Mouse (Mus musculus) forebrain, embryonic 16.5 days (tissue): ENCODE data around the gene Agbl2. TPM values are rescaled to one million over a fixed set of nuclear protein-coding genes. Genes with fewer than 3 reads are reported as not detected.

ENCODE experiments used
- ATAC-seq: fragments of 200-750 bp; cut with Nextera tagmentation; 2 replicates; pipeline ENCODE4 v1.8.0; 2017; ENCODE audit warnings: mild to moderate bottlenecking, moderate library complexity
- H3K27ac ChIP-seq: fragments of 300-500 bp; sonication (generic); 2 replicates; pipeline ENCODE4 v1.5.1; 2014; ENCODE audit warnings: low read length, control low read depth
- H3K27me3 ChIP-seq: fragments of 300-500 bp; sonication (generic); replicated peaks from 2 replicates; pipeline ENCODE4 v1.6.1; 2014; ENCODE audit warnings: low read length; ENCODE audit not compliant: control insufficient read depth, insufficient read depth
- H3K36me3 ChIP-seq: fragments of 300-500 bp; sonication (generic); 2 replicates; pipeline ENCODE4 v1.6.1; 2014; ENCODE audit not compliant: control insufficient read depth, insufficient read depth
- H3K4me1 ChIP-seq: fragments of 300-500 bp; sonication (generic); replicated peaks from 2 replicates; pipeline ENCODE4 v1.6.1; 2014; ENCODE audit warnings: low read length; ENCODE audit not compliant: control insufficient read depth, insufficient read depth
- H3K4me2 ChIP-seq: fragments of 300-500 bp; sonication (generic); 2 replicates; pipeline ENCODE4 v1.6.1; 2014; ENCODE audit warnings: mild to moderate bottlenecking, low read length, control low read depth
- H3K4me3 ChIP-seq: fragments of 300-500 bp; sonication (generic); replicated peaks from 2 replicates; pipeline ENCODE4 v1.5.1; 2014; ENCODE audit warnings: mild to moderate bottlenecking, low read length, control low read depth
- H3K9ac ChIP-seq: fragments of 300-500 bp; sonication (generic); replicated peaks from 2 replicates; pipeline ENCODE4 v1.6.1; 2014; ENCODE audit warnings: low read depth, low read length, control low read depth
- H3K9me3 ChIP-seq: fragments of 300-500 bp; sonication (generic); 2 replicates; pipeline ENCODE4 v1.6.1; 2016; ENCODE audit warnings: low read length; ENCODE audit not compliant: control insufficient read depth
- WGBS: fragments of 180-500 bp; shearing (Covaris S2); extraction: QIAGEN DNeasy Blood & Tissue Kit; methylation state at CpG from one replicate; pipeline ENCODE4 v1.1.7; 2014; 5-methylcytosine and 5-hydroxymethylcytosine counted together
- polyA plus RNA-seq: library from polyadenylated mRNA; unstranded; fragments of >200 nt; fragmentation: Nextera tagmentation; extraction: Ambion mirVana; gene quantifications from 2 replicates; pipeline ENCODE4 v1.2.1, GENCODE M21; 2015

The Agbl2 gene
- polyA plus RNA-seq, 1 experiment from 2014 or later, result 0.42 TPM

DNA sequence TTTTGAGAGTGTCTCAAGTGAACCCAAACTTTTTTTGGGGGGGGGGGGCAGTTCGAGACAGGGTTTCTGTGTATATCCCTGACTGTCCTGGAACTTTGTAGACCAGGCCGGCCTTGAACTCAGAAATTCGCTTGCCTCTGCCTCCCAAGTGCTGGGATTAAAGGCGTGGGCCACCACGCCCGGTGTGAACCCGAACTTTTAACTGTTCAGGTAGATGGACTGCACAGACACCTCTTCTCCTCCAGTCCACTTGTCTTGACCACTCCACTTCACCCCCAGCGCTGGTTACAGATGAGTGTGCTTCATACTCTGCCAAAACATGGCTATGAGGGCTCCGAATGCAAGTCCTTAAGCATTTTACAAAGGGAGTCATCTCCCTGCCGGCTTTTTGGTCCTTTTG is 35.4 kb upstream of the Agbl2 start:
- H3K27me3 ChIP-seq, result no peaks in the 10 kb centered on the region
- no peak for ATAC-seq
- no peak overlapping the region for H3K9ac ChIP-seq
- 90% methylated on average over 10 of the region's 10 CpGs for WGBS
- peaks cover 23% of the 10 kb centered on the region for H3K4me1 ChIP-seq
- H3K36me3 ChIP-seq, result peaks cover 8% of the 10 kb centered on the region
- no peak overlapping the region for H3K27ac ChIP-seq
- no peaks in the 10 kb centered on the region for H3K9me3 ChIP-seq
- H3K4me3 ChIP-seq, result no peak overlapping the region; the same call in none of the 2 replicates
- peak overlapping the region; percentile 50 for H3K4me2 ChIP-seq

DNA sequence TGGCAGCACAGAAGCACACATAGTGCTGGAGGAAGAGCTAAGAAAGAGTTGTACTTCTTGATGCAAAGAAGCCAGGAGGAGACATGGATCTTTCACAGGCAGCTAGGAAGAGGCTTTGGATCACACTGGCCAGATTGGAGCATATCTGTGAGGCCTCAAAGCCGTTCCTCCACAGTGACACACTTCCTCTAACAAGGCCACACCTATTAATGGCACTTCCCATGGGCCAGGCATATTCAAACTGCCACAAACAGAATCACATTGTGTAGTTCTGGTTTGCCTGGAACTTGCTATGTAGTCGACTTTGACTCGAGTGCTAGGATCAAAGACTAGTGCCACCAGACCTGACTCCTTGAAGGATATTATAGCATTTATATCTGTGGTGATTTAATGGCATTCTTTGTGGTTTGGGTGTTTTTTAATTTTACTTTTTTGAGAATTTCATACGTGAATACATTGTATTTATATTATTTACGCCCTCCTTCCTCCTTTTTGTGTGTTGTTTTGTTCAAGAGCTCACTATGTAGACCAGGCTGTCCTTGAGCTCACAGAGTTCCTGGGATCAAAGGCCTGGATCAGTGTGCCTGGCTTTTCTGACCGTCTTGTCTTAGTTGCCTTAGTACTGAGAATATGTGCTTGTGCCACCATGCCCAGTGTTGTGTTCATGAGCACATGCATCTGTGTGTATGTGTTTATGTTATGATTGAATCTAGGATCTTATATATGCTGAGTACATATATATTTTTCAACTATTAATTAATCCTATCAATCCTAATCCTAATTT is 32.7 kb upstream of the Agbl2 start:
- Histone ChIP-seq H3K4me1 (peaks cover 23% of the 10 kb centered on the region), H3K27ac (no peak overlapping the region), H3K9ac (no peak overlapping the region), H3K4me3 (no peak overlapping the region), H3K9me3 (no peaks in the 10 kb centered on the region), H3K36me3 (peaks cover 29% of the 10 kb centered on the region), H3K4me2 (no peak overlapping the region), H3K27me3 (no peaks in the 10 kb centered on the region)
- WGBS, result 73% methylated on average over 6 of the region's 6 CpGs
- no peak for ATAC-seq

DNA sequence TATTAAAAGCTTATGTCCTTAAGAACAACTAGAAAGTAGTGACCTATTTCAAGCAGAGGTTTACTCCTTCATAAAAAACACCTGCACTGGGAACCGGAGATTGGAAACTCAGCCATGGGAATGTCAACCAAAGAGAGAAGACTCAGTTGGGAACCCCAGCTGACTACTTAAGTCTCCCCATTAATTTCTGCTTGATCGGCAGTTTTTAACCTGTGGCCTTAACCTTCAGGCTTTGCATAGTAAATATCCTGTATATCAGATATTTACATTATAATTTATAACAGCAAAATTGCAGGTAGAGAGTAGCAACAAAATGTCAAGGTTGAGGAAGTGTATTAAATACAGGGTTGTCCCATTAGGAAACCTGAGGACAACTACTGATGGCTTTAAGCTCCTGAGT is 29.0 kb upstream of the Agbl2 start:
- Histone ChIP-seq H3K36me3 (peaks cover 53% of the 10 kb centered on the region), H3K27me3 (no peaks in the 10 kb centered on the region), H3K4me3 (no peak overlapping the region), H3K4me2 (no peak overlapping the region), H3K9me3 (no peaks in the 10 kb centered on the region), H3K27ac (no peak overlapping the region), H3K9ac (no peak overlapping the region), H3K4me1 (peaks cover 13% of the 10 kb centered on the region)
- no peak for ATAC-seq
- WGBS, result 93% methylated on average over 2 of the region's 2 CpGs

DNA sequence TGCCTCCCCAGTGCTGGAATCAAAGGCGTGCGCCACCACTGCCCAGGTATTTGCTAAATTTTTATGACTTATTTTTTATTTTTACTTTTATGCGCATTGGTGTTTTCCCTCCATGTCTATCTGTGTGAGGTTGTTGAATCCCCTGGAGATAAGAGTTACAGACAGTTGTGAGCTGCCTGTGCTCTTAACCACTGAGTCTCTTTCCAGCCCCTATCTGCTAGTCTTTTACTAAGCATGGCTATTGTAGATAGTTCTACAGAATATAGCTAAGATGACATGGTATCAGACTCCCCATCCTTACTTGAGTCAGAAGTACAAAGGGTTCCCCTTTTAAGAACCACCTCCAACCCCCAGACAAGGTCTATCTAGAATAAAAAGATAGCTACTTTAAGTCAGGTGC is 28.3 kb upstream of the Agbl2 start:
- Histone ChIP-seq H3K27me3 (no peaks in the 10 kb centered on the region), H3K9ac (no peak overlapping the region), H3K4me3 (no peak overlapping the region), H3K36me3 (peaks cover 55% of the 10 kb centered on the region), H3K27ac (no peak overlapping the region), H3K9me3 (no peaks in the 10 kb centered on the region), H3K4me2 (no peak overlapping the region), H3K4me1 (peaks cover 7% of the 10 kb centered on the region; the same call in 1 of the 2 replicates)
- no peak for ATAC-seq
- 95% methylated on average over 3 of the region's 3 CpGs for WGBS

DNA sequence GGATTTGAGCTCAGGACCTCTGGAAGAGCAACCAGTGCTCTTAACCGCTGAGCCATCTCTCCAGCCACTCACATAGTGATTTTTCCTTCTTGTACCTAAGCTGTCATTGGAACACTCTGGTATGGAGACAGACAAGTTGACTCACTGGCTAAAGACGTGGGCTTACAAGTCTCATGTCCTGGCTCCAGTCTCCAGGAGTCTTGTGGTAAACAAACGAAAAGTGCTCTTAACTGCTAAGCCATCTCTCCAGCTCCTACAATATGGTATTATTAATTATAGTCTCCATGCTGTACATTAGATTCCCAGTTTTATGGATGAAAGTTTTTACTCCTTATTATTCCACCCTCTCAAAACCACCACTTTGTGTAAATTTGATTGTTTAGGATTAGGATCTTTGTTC is 17.4 kb upstream of the Agbl2 start:
- Histone ChIP-seq H3K4me2 (no peak overlapping the region), H3K9me3 (no peaks in the 10 kb centered on the region), H3K4me1 (no peaks in the 10 kb centered on the region), H3K9ac (no peak overlapping the region), H3K27me3 (no peaks in the 10 kb centered on the region), H3K4me3 (no peak overlapping the region), H3K36me3 (peaks cover 63% of the 10 kb centered on the region), H3K27ac (no peak overlapping the region)
- no peak for ATAC-seq
- WGBS, result 92% methylated on average over 3 of the region's 3 CpGs

DNA sequence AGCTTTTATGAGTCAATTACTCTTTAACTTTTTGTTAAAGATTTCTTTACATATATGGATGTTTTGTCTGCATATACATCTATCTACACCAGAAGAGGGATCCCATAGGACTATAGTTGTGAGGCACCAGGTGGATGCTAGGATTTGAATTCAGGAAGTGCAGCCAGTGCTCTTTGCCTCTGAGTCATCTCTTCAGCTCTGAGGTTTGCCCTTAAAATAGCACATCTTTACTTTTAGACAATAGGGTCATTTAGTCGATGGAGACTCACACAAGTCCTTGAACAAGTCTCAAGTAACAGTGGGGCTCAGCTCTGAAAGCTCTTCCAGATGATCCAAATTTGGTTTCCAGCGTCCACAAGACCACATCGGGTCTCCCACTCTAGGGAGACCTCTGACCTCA is 1.2 kb upstream of the Agbl2 start:
- no peak for ATAC-seq
- Histone ChIP-seq H3K27ac (no peak overlapping the region), H3K4me1 (peaks cover 9% of the 10 kb centered on the region; the same call in 1 of the 2 replicates), H3K9me3 (no peaks in the 10 kb centered on the region), H3K4me2 (no peak overlapping the region), H3K9ac (no peak overlapping the region), H3K4me3 (no peak overlapping the region), H3K36me3 (peaks cover 17% of the 10 kb centered on the region), H3K27me3 (no peaks in the 10 kb centered on the region)
- 58% methylated on average over 3 of the region's 3 CpGs for WGBS

DNA sequence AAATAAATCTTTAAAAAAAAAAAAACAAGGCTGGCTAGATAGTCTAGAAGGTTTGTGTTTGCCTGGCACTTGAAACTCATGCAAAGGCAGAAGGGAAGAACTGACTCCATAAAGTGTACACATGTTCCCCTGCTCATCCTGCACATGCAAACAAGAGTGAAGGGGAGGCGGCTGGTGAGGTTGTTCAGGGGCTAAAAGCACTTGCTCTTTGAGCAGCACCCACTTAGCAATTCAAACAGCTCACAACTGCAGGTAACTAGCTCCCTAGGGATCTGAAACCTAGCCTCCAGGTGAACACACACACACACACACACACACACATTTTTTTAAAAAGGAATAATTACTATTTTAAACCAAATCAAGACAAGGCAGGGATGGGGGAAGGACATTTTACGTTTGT is 589 bp upstream of the Agbl2 start:
- no peak overlapping the region for H3K4me3 ChIP-seq
- H3K4me2 ChIP-seq, result no peak overlapping the region
- peaks cover 17% of the 10 kb centered on the region for H3K36me3 ChIP-seq
- H3K27ac ChIP-seq, result no peak overlapping the region
- no peaks in the 10 kb centered on the region for H3K9me3 ChIP-seq
- H3K4me1 ChIP-seq, result peaks cover 9% of the 10 kb centered on the region; the same call in 1 of the 2 replicates
- no peak overlapping the region for H3K9ac ChIP-seq
- H3K27me3 ChIP-seq, result no peaks in the 10 kb centered on the region
- WGBS, result 54% methylated on average over 2 of the region's 2 CpGs
- no peak for ATAC-seq

DNA sequence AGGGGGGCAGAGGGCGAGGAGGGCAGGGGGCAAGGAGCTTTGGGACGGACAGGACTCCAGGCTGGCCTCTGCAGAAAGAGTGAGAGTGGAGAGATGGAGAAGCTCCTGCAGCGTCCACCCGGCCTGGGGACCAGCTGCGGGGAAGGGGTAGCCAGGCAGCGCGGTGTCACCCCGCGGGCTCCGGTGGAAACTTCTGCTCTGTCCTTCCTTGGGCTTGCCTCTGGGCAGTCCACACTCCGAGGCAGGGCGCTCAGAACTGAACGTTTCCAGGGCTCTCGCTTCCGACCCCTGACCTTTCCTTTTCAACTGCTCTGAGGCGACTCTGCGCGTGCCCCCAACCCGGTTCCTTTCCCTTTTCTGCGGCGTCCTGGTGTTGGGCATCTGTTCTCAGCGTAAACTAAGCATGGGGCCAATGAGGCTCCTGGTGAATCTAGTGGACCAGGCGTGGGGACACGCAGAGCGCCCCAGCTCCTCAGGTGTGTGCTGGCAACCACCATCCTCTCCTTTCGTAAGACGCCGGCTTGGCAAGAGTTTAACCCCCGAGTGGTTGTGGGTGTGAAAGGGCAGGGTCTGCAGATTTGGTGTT is 467 bp downstream of the Agbl2 start:
- peak overlapping the region; percentile 52 for H3K4me2 ChIP-seq
- H3K36me3 ChIP-seq, result peaks cover 13% of the 10 kb centered on the region
- H3K9me3 ChIP-seq, result no peaks in the 10 kb centered on the region
- H3K9ac ChIP-seq, result peak overlapping the region; percentile 38
- H3K27ac ChIP-seq, result no peak overlapping the region
- H3K4me1 ChIP-seq, result peaks cover 9% of the 10 kb centered on the region; the same call in 1 of the 2 replicates
- 3% methylated on average over 28 of the region's 29 CpGs for WGBS
- H3K27me3 ChIP-seq, result no peaks in the 10 kb centered on the region
- peak overlapping the region; percentile 29 for H3K4me3 ChIP-seq
- peak; percentile 61 for ATAC-seq

DNA sequence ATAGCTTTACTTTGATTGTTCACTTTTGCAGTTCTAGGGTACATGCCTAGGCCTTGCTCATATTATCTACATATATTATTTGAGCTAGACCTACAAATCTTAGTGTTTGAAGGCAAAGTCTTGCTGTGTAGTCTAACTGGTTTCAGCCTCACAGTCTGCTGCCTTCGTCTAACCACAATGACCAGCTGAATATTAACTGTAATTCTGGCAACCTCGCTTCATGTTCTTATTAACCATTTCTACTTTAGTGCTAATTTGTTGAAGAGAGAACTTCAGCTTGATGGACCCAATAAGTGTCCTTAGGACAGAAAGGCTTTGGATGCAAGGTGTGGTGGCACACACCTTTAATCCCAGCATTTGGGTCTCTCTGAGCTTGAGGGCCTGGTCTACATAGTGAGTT is 5.6 kb downstream of the Agbl2 start:
- Histone ChIP-seq H3K36me3 (no peaks in the 10 kb centered on the region), H3K4me3 (no peak overlapping the region), H3K4me2 (no peak overlapping the region), H3K27ac (no peak overlapping the region), H3K9ac (no peak overlapping the region), H3K9me3 (no peaks in the 10 kb centered on the region), H3K4me1 (peaks cover 3% of the 10 kb centered on the region; the same call in 1 of the 2 replicates), H3K27me3 (no peaks in the 10 kb centered on the region)
- WGBS, result 85% methylated on average over 2 of the region's 2 CpGs
- ATAC-seq, result no peak
